Mouse (Mus musculus) c-Kit-negative CD71-positive TER-119-positive erythroid progenitor cells, embryonic 14.5 days (primary cell): ENCODE data around the gene Irgq.
"Not testable (repeated sequence)": the region's sequence is repeated elsewhere in the genome, so short reads cannot be mapped to it uniquely, and the experiment has no call there.

Source experiments
- DNase-seq: peaks from one replicate; pipeline ENCODE4 v3.0.0-alpha.2; 2013; ENCODE audit warnings: low read depth, low spot score

Irgq gene

GRCm38 (mm10) chr7:24530062-24530931 lies at the start of gene Irgq:
Irgq (plus strand) TSS chr7:24530689.
- DNase-seq, result peak; percentile 92

- DNase-seq, result no peak
These were observed 49.5 kb upstream of the Irgq start for GRCm38 (mm10) chr7:24480986-24481473.

- no peak for DNase-seq
These were observed 48.8 kb upstream of the Irgq start, which contains the start of gene Cadm4 for GRCm38 (mm10) chr7:24481474-24482207. Cadm4 (plus strand) TSS chr7:24482023.

- DNase-seq, result no peak
These were observed 48.1 kb upstream of the Irgq start for GRCm38 (mm10) chr7:24482208-24483020.

- DNase-seq, result not testable (repeated sequence)
These were observed 47.2 kb upstream of the Irgq start for GRCm38 (mm10) chr7:24483291-24483690.

- DNase-seq, result no peak
These were observed 45.0 kb upstream of the Irgq start for GRCm38 (mm10) chr7:24485481-24485880.

- no peak for DNase-seq
These were observed 43.8 kb upstream of the Irgq start for GRCm38 (mm10) chr7:24486654-24487130.

- DNase-seq, result no peak
These were observed 43.1 kb upstream of the Irgq start for GRCm38 (mm10) chr7:24487403-24487802.

GRCm38 (mm10) chr7:24488303-24488702 lies 42.2 kb upstream of the Irgq start:
- no peak for DNase-seq

- no peak for DNase-seq
These were observed 30.5 kb upstream of the Irgq start for GRCm38 (mm10) chr7:24499856-24500577.

GRCm38 (mm10) chr7:24500929-24501328 lies 29.6 kb upstream of the Irgq start:
- DNase-seq, result peak; percentile 13

- no peak for DNase-seq
These were observed 29.0 kb upstream of the Irgq start for GRCm38 (mm10) chr7:24501492-24501891.

- DNase-seq, result no peak
These were observed 26.5 kb upstream of the Irgq start for GRCm38 (mm10) chr7:24504004-24504403.

GRCm38 (mm10) chr7:24504868-24505267 lies 25.6 kb upstream of the Irgq start:
- DNase-seq, result no peak

GRCm38 (mm10) chr7:24505447-24506064 lies 24.9 kb upstream of the Irgq start:
- DNase-seq, result no peak

- no peak for DNase-seq
These were observed 24.4 kb upstream of the Irgq start for GRCm38 (mm10) chr7:24506065-24506459.

- no peak for DNase-seq
These were observed 24.0 kb upstream of the Irgq start for GRCm38 (mm10) chr7:24506476-24506837.

GRCm38 (mm10) chr7:24506838-24507725 lies 23.4 kb upstream of the Irgq start, which contains the start of gene Zfp428:
Zfp428 (plus strand) TSS chr7:24507006.
- peak; percentile 47 for DNase-seq

GRCm38 (mm10) chr7:24507726-24508114 lies 22.8 kb upstream of the Irgq start:
- no peak for DNase-seq
